Mouse (Mus musculus) cerebellum, postnatal 4 days (tissue): Measurements from ENCODE around the gene Prpf6.

ENCODE experiments used
- DNase-seq, 2 experiments: peaks; one replicate each; pipeline ENCODE4 v3.0.0; 2022; ENCODE audit warnings: low spot score in 2 of 2, mixed read lengths in 1 of 2

Gene Prpf6

DNA sequence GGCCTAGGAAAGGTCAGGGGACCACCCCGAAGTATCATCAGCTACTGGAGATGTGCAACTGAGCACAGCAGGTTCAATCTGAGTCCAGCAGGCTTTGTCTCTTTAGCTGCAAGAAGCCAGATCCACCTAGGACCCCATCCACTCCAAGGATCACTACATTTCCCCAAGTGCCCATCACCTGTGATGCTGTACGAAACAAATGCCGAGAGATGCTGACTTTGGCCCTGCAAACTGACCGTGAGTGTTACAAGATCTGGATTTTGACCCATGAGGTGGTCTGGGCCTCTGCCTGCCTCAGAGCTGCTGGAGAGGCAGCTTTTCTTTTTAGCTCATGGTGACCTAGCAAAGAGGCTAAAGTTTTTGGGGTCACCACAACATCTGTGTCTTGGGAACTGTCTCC is 94.0 kb downstream of the Prpf6 start:
- no peak for DNase-seq

- DNase-seq = no peak
Observed at GRCm38 (mm10) chr2:181687586-181687985, 95.9 kb downstream of the Prpf6 start.

- no peak for DNase-seq
Observed at GRCm38 (mm10) chr2:181689466-181690160, 97.9 kb downstream of the Prpf6 start.

DNA sequence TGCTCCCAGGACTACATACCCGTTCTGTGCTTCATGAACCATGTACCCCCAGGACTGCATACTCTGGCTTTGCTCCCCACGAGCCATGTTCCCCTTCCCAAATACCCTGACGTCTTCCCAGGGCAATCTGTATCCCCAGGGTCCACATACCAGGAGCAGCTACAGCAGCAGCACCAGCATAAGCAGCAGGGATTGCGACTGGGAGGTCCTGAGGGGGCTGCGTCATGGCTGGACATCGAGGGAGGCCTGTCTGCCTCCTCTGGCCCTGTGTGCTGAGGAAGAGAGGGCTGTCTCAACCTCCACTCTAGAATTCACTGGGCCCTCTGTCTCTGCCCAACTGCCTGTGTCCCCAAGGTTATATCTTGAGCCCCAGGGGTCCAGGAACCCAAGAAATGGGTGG is 99.4 kb downstream of the Prpf6 start:
- no peak for DNase-seq

- DNase-seq = no peak
Observed at GRCm38 (mm10) chr2:181691571-181691970, 99.9 kb downstream of the Prpf6 start.

GRCm38 (mm10) chr2:181692304-181692703 is 100.6 kb downstream of the Prpf6 start:
- DNase-seq = no peak

DNA sequence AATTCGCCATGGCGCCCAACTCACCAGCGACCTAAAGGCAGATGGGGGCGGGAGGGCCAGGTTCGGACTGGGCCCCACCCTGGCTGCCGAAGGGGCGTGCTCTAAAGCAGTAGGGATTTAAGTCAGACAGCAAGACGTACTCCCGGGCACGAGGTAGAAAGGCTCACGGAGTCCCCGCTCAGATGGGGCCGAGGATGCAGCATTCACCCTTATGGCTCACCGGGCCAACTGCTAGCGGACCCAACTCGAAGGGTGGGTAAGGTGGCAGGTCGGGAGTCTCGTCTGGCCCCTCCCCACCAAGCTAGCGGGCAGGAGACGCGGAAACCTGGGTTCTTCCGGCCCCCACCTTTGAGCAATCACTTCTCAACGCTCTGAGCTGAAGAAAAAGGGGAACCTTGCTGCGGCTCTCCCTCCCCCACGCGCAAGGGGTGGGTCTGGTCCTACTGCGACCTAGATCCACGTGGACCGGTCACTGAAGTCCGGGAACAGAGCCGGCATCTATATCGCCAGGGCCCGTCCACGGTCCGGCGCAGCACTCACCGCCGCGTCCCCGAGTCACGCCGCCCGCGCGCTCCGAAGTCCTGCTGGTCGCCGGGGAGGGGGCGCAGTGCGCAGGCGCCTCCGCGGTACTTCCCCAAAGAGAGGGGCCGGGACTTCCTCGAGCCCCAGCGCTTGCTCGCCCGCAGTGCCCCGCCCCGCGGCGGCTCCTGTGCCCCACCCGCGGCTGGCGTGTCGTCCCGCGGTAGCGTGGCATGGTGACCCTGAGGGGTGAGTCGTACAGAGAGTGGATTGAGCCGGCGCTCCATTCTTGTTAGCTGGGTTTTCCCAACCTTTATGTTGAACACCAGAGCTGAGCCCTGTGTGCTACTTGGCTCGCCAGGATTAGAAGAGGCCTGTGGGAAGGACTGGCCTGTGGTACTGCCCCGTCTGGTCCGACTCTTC is 101.9 kb downstream of the Prpf6 start, which contains the start of gene Rgs19:
Gene Rgs19 (minus strand): TSS at position 639 of the 942 bp plus-strand sequence.
- DNase-seq = peak; percentile 48 to 72

DNA sequence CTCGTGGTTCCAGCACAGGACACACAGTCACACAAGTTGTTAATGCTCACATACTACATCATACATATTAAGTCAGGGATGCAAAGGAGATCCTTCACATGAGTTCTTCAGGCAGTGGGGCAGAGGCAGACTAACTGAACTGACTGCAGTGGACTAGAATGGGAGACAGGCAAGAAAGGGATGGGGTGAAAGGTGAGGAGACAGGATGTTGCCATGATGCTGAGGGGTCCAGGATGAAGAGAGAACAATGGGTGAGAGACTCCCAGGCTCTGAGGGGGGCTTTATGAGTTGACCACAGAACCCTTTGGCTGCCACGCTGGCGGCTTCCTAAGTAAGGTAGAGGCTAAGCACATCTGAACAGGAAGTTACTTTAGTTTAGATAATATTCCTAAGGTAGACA is 102.9 kb downstream of the Prpf6 start:
- no peak for DNase-seq

DNA sequence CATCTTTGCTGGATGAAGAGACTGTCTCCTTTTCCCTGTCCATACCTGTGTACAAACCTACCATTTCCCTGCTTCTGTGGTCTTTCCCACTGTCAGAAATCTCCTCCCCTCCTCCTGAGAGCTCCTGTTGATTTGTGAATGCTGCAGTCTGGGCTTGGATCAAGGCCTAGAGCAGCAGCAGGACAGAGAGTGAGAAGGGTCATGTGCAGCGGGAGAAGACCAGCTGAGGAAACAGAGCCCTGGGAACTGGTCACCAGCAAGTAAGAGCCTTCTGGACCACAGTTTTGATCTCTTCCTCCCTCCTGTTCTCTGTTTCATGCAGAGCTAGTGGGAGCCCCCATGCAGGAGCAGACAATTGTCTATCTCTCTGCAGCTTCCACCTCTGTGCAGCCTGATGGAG is 104.1 kb downstream of the Prpf6 start:
- DNase-seq = no peak

DNA sequence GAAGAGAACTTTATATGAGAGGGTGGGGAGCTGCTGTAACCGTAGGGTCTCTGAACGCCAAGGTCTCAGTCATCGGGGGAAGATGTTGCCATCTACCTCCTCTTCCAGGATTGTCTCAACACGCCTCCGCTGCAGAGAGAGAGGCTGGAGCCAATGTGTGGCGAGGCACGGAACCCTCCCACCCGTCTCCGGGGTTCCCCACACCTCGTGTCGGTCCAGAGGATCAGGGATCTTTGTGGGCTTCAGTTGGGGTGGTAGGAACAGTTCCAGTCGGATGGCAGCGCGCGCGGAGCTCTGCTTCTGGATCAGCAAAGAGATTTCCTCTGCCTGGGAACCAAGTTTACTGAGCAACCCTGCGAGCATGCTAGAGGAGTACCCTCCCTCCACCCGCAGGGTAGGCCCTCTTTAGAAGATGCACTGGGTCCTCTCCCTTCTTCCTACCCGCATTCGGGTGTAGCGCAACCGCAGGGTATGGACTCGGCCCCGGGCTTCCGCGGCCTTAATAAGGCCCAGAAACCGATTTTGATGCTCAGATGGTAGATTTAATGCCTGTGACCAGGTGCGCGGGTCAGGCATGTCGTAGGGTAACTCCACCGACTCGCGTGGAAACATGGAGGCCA is 105.2 kb downstream of the Prpf6 start:
- no peak for DNase-seq

GRCm38 (mm10) chr2:181698241-181698640 is 106.6 kb downstream of the Prpf6 start, which contains the start of gene Lkaaear1:
Gene Lkaaear1, minus strand, starts transcription at chr2:181698442.
- DNase-seq = no peak
